8 mouse cellular contexts compared by ENCODE assay signal in genomic region chr10:43043351-43044209, GRCm38 (mm10).
DNase-seq lines count a peak whose midpoint lies in the region; ATAC-seq and TF ChIP-seq lines count a peak whose summit lies in the region.

No protein-coding gene starts in this region.

- no peak for TF ChIP-seq CTCF in liver, postnatal 0 days (IDR thresholded peaks at IDR 0.05; ENCODE audit: low read depth)
- TF ChIP-seq CTCF in forebrain, postnatal 0 days (IDR thresholded peaks at IDR 0.05; ENCODE audit: low read depth), result no peak
- no peak for TF ChIP-seq CTCF in thymus, adult 2 months (IDR thresholded peaks at IDR 0.05; ENCODE audit: borderline replicate concordance, control insufficient read depth, extremely low read depth, insufficient read depth, low read length, poor library complexity)

- no peaks in the 10 kb centered on the region for H3K27me3 ChIP-seq in liver, embryonic 11.5 days (replicated peaks; ENCODE audit: control insufficient read depth, insufficient read depth, low read length)
- no peaks in the 10 kb centered on the region for H3K27me3 ChIP-seq in liver, postnatal 0 days (ENCODE audit: insufficient read depth, low read length)
- H3K27me3 ChIP-seq in forebrain, postnatal 0 days (ENCODE audit: insufficient read depth, low read length), result no peaks in the 10 kb centered on the region
- no peaks in the 10 kb centered on the region for H3K27me3 ChIP-seq in intestine, embryonic 15.5 days (replicated peaks)
- H3K27me3 ChIP-seq in stomach, embryonic 15.5 days (replicated peaks), result no peaks in the 10 kb centered on the region
- no peaks in the 10 kb centered on the region for H3K27me3 ChIP-seq in thymus, adult 2 months (ENCODE audit: control insufficient read depth, insufficient read depth, low read length)

- ATAC-seq in liver, embryonic 11.5 days (replicated peaks; ENCODE audit: low FRiP score), result no peak
- ATAC-seq in liver, postnatal 0 days, result no peak
- ATAC-seq in forebrain, postnatal 0 days, result peak; percentile 65
- peak; percentile 71 for ATAC-seq in intestine, embryonic 15.5 days
- peak; percentile 48; the same call in 1 of the 2 replicates for ATAC-seq in stomach, embryonic 15.5 days (ENCODE audit: insufficient read depth, low FRiP score, low read depth)

- peaks cover 5% of the 10 kb centered on the region for H3K4me1 ChIP-seq in liver, embryonic 11.5 days (replicated peaks; ENCODE audit: control insufficient read depth, insufficient read depth, low read length)
- no peaks in the 10 kb centered on the region for H3K4me1 ChIP-seq in liver, postnatal 0 days (ENCODE audit: insufficient read depth)
- H3K4me1 ChIP-seq in forebrain, postnatal 0 days (ENCODE audit: insufficient read depth), result peaks cover 14% of the 10 kb centered on the region
- peaks cover 10% of the 10 kb centered on the region; the same call in 1 of the 2 replicates for H3K4me1 ChIP-seq in intestine, embryonic 15.5 days (replicated peaks)
- peaks cover 15% of the 10 kb centered on the region; the same call in 1 of the 2 replicates for H3K4me1 ChIP-seq in stomach, embryonic 15.5 days
- H3K4me1 ChIP-seq in thymus, adult 2 months (replicated peaks; ENCODE audit: control insufficient read depth, insufficient read depth, low read length), result no peaks in the 10 kb centered on the region

- WGBS in liver, embryonic 11.5 days, result 44% methylated on average over 7 of the region's 7 CpGs
- 45% methylated on average over 7 of the region's 7 CpGs for WGBS in liver, postnatal 0 days (ENCODE audit: insufficient replicate concordance)
- 17% methylated on average over 7 of the region's 7 CpGs for WGBS in forebrain, postnatal 0 days
- WGBS in intestine, embryonic 15.5 days, result 33% methylated on average over 7 of the region's 7 CpGs
- WGBS in stomach, embryonic 15.5 days, result 30% methylated on average over 7 of the region's 7 CpGs
- WGBS in thymus, adult 2 months, result 73% methylated on average over 7 of the region's 7 CpGs

- H3K4me3 ChIP-seq in liver, embryonic 11.5 days (ENCODE audit: low read depth, low read length), result no peak overlapping the region
- no peak overlapping the region for H3K4me3 ChIP-seq in liver, postnatal 0 days (ENCODE audit: low read depth, low read length)
- H3K4me3 ChIP-seq in forebrain, postnatal 0 days (ENCODE audit: low read depth, low read length), result no peak overlapping the region
- no peak overlapping the region for H3K4me3 ChIP-seq in intestine, embryonic 15.5 days (replicated peaks)
- H3K4me3 ChIP-seq in stomach, embryonic 15.5 days (replicated peaks), result no peak overlapping the region
- no peak overlapping the region for H3K4me3 ChIP-seq in thymus, adult 2 months (ENCODE audit: control insufficient read depth, insufficient read depth, low read length)

- no peak for TF ChIP-seq POLR2A in thymus, adult 2 months (IDR thresholded peaks at IDR 0.05; ENCODE audit: control insufficient read depth, extremely low read depth, insufficient read depth, low read length, poor library complexity)

- no peak overlapping the region for H3K9ac ChIP-seq in liver, embryonic 11.5 days (ENCODE audit: low read depth, low read length)
- H3K9ac ChIP-seq in liver, postnatal 0 days (replicated peaks), result no peak overlapping the region
- H3K9ac ChIP-seq in forebrain, postnatal 0 days, result 0 out of 2 replicates have a peak overlapping the region, but pooled peaks have one; percentile 22
- no peak overlapping the region for H3K9ac ChIP-seq in intestine, embryonic 15.5 days
- H3K9ac ChIP-seq in stomach, embryonic 15.5 days, result no peak overlapping the region

- no peaks in the 10 kb centered on the region for H3K9me3 ChIP-seq in liver, embryonic 11.5 days (ENCODE audit: control insufficient read depth, low read length)
- H3K9me3 ChIP-seq in liver, postnatal 0 days (ENCODE audit: low read length), result no peaks in the 10 kb centered on the region; the same call in 1 of the 2 replicates
- no peaks in the 10 kb centered on the region for H3K9me3 ChIP-seq in forebrain, postnatal 0 days (ENCODE audit: low read length)
- H3K9me3 ChIP-seq in intestine, embryonic 15.5 days, result no peaks in the 10 kb centered on the region
- H3K9me3 ChIP-seq in stomach, embryonic 15.5 days, result no peaks in the 10 kb centered on the region

- no peaks in the 10 kb centered on the region for H3K36me3 ChIP-seq in liver, embryonic 11.5 days (ENCODE audit: control insufficient read depth, insufficient read depth, low read length)
- H3K36me3 ChIP-seq in liver, postnatal 0 days (replicated peaks; ENCODE audit: insufficient read depth, low read length), result no peaks in the 10 kb centered on the region
- no peaks in the 10 kb centered on the region for H3K36me3 ChIP-seq in forebrain, postnatal 0 days (ENCODE audit: insufficient read depth)
- H3K36me3 ChIP-seq in intestine, embryonic 15.5 days, result no peaks in the 10 kb centered on the region
- H3K36me3 ChIP-seq in stomach, embryonic 15.5 days, result no peaks in the 10 kb centered on the region
- no peaks in the 10 kb centered on the region for H3K36me3 ChIP-seq in thymus, adult 2 months (ENCODE audit: control insufficient read depth, insufficient read depth, low read length)

- no peak overlapping the region for H3K4me2 ChIP-seq in liver, embryonic 11.5 days
- no peak overlapping the region for H3K4me2 ChIP-seq in liver, postnatal 0 days (ENCODE audit: low read depth, low read length)
- H3K4me2 ChIP-seq in forebrain, postnatal 0 days (ENCODE audit: low read depth), result no peak overlapping the region
- H3K4me2 ChIP-seq in intestine, embryonic 15.5 days (replicated peaks), result no peak overlapping the region
- no peak overlapping the region for H3K4me2 ChIP-seq in stomach, embryonic 15.5 days

- no peak for DNase-seq in liver, embryonic 11.5 days (ENCODE audit: low spot score)
- no peak for DNase-seq in liver, postnatal 0 days
- DNase-seq in forebrain, postnatal 0 days, result peak; percentile 37
- no peak for DNase-seq in thymus, adult 2 months
- DNase-seq in gastrocnemius, adult 18-20 months (ENCODE audit: low spot score), result no peak
- no peak for DNase-seq in right cerebral cortex, postnatal 10 days (ENCODE audit: low spot score in 2 of 2)

- no peak for TF ChIP-seq EP300 in liver, postnatal 0 days (IDR thresholded peaks at IDR 0.05; ENCODE audit: low read depth)

- 0 out of 2 replicates have a peak overlapping the region, but pooled peaks have one; percentile 38 for H3K27ac ChIP-seq in liver, embryonic 11.5 days (ENCODE audit: low read depth, low read length)
- no peak overlapping the region for H3K27ac ChIP-seq in liver, postnatal 0 days (ENCODE audit: low read depth)
- H3K27ac ChIP-seq in forebrain, postnatal 0 days (ENCODE audit: low read depth, low read length), result peak overlapping the region; percentile 76
- H3K27ac ChIP-seq in intestine, embryonic 15.5 days, result peak overlapping the region; percentile 88
- peak overlapping the region; percentile 84 for H3K27ac ChIP-seq in stomach, embryonic 15.5 days
- H3K27ac ChIP-seq in thymus, adult 2 months (ENCODE audit: control insufficient read depth, insufficient read depth, low read length), result no peak overlapping the region

Comparison
In these comparisons a context has a peak if more than half of its experiments do, and no peak if none do; other contexts are left out.
1. H3K27ac ChIP-seq: peak in liver, embryonic 11.5 days (single experiment), forebrain, postnatal 0 days (single experiment), intestine, embryonic 15.5 days (single experiment) and stomach, embryonic 15.5 days (single experiment); none in liver, postnatal 0 days (single experiment) and thymus, adult 2 months (single experiment).
2. ATAC-seq: peak in forebrain, postnatal 0 days (single experiment), intestine, embryonic 15.5 days (single experiment) and stomach, embryonic 15.5 days (single experiment); none in liver, embryonic 11.5 days (single experiment) and liver, postnatal 0 days (single experiment).